Mouse (Mus musculus) retina, adult 2 months (tissue): Measurements from ENCODE around the gene Tjp3.

Source experiments
- DNase-seq: peaks from one replicate; pipeline ENCODE4 v3.0.0-alpha.2; 2012; ENCODE audit warnings: low read depth, low spot score

Tjp3 gene

GRCm38 (mm10) chr10:81291511-81292104 lies at the start of gene Tjp3:
Gene Tjp3, minus strand, starts transcription at chr10:81291581.
- no peak for DNase-seq

GRCm38 (mm10) chr10:81340551-81341332 lies 49.4 kb upstream of the Tjp3 start:
- no peak for DNase-seq

GRCm38 (mm10) chr10:81336558-81336957 lies 45.2 kb upstream of the Tjp3 start:
- no peak for DNase-seq

DNA sequence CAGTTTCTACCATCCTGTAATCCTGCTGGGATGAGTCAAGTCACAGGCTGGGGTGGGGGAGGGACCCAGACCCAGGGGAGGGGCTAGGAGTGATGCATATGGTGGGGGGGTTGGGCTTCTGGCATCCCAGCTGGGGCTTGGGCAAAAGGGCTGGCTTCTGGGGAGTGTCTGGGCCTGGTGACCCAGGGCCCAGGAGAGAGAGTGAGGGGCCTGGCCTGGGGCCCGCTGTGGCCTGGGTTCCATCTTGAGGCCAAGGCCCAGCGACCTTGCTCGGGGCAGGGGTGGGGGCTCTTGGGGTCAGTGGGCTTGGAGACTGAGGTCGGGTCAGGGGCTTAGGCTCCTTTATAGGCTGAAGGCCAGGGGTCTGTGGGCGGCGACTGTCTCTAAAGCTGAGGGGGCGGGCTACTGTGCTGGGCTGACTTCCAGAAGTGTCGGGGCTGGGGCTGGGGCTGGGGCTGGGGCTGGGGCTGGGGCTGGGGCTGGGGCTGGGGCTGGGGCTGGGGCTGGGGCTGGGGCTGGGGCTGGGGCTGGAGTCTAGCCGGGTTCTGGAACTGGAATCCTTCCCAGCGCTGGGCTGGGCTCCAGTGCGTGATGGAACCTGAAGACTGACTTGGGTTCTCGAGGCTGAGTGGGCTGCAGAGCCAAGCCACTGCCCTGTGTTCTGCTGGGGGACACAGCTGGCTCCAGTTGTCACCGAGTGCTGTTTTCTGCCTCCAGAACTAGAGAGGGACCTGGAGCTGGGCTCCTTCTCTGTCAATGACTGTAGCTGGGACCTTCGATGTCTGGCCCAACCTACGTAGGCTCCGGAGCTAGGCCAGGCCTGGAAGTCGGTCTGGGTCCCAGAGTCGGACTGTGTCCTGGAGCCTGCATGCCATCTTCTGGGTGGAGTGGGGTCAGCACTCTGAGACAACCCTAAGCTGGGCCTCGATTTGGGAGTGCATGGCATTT lies 44.3 kb upstream of the Tjp3 start:
- no peak for DNase-seq

- no peak for DNase-seq
These were observed 42.9 kb upstream of the Tjp3 start for GRCm38 (mm10) chr10:81334324-81334723.

- no peak for DNase-seq
These were observed 40.9 kb upstream of the Tjp3 start for GRCm38 (mm10) chr10:81332277-81332676.

DNA sequence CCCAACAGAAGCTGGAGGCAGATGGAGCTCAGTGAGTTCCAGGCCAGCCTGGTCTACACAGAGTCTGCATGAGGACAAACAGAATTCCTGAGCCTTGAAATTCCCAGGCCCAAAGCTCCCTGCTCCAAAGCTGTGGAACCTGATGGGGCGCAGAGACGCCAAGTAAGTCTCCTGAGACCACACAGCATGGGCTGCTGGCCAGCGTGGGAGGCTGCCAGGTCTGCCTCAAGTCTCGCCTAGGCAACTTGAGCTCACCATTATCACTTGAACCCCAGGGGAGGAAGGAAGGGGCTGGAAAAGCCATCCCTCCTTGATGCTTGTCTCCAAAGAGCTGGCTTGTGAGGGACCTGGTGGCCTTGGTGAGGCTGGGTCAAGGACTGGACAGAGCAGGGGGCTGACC lies 38.6 kb upstream of the Tjp3 start:
- no peak for DNase-seq

DNA sequence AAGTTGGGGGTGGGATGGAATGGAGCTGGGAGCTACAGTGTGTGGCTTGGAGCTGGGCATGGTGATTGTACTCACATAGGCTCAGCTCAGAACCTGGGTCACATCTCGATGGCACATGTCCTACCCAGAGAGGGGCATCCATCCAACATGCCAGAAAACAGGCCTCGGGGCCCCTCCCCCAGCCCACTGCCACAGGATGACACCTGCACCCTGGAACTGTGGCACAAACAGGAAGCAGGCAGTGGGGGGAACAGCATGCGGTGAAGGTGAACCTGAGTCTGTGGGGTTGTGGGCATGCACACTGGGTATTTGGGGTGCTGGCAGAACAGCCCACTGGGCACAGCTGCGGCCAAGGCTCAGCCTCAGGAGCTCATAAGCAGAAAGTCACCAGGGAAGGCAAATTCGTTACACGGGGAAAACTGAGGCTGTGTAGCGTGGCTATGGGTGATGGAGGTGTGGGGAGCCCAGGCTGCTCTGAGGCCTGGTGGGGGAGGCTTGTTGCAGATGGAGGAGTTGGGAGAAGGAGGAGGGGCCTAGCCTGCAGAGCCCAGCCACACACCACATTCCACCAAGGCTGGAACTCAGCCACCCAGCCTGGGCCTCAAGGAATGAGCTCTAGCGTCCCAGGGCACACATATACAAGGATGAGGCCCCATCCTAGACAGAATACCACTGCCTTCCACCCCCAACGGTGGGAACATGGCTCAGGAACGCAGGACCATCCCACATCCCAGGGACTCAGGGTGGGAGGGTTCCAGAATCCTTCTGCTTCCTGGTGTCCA lies 38.0 kb upstream of the Tjp3 start:
- DNase-seq: no peak

- DNase-seq: no peak
These were observed 37.0 kb upstream of the Tjp3 start, which contains the start of gene Tbxa2r for GRCm38 (mm10) chr10:81328386-81328785. Gene Tbxa2r, plus strand, starts transcription at chr10:81328731.

- DNase-seq: no peak
These were observed 36.6 kb upstream of the Tjp3 start for GRCm38 (mm10) chr10:81327959-81328358.

GRCm38 (mm10) chr10:81326858-81327257 lies 35.5 kb upstream of the Tjp3 start:
- DNase-seq: no peak

- DNase-seq: no peak
These were observed 34.4 kb upstream of the Tjp3 start for GRCm38 (mm10) chr10:81325781-81326180.

- DNase-seq: no peak
These were observed 33.8 kb upstream of the Tjp3 start for GRCm38 (mm10) chr10:81325176-81325575.

DNA sequence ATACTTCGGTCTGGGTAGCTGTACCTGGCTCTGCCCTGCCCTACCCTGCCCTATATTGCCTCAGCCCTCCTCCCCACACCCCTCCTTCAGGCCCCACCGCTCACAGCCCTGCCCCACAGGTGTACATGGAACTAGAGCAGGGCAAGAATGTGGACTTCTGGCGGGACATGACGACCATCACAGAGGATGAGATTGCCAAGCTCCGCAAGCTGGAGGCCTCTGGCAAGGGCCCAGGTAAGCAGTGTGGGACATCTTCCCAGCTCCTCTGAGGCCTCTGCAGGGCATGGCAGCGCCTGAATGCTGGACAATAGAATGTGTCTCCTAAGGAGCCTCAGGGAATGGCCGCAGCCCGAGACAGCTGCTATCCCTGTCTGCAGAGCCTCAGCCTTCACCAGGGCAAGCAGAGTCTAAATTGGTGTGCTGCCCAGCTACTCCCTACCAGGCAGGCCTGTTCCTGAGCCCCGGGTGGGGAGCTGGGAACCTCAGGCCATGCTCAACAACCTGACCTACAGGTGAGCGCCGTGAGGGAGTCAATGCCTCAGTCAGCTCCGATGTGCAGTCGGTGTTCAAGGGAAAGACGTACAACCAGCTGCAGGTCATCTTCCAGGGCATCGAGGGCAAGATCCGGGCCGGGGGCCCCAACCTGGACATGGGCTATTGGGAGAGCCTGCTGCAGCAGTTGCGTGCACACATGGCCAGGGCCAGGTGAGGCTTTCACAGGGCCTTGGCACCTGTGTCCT lies 32.6 kb upstream of the Tjp3 start:
- no peak for DNase-seq

- no peak for DNase-seq
These were observed 31.9 kb upstream of the Tjp3 start for GRCm38 (mm10) chr10:81323141-81323775.

- no peak for DNase-seq
These were observed 31.1 kb upstream of the Tjp3 start for GRCm38 (mm10) chr10:81322444-81322843.

GRCm38 (mm10) chr10:81321436-81321835 lies 30.1 kb upstream of the Tjp3 start:
- no peak for DNase-seq

DNA sequence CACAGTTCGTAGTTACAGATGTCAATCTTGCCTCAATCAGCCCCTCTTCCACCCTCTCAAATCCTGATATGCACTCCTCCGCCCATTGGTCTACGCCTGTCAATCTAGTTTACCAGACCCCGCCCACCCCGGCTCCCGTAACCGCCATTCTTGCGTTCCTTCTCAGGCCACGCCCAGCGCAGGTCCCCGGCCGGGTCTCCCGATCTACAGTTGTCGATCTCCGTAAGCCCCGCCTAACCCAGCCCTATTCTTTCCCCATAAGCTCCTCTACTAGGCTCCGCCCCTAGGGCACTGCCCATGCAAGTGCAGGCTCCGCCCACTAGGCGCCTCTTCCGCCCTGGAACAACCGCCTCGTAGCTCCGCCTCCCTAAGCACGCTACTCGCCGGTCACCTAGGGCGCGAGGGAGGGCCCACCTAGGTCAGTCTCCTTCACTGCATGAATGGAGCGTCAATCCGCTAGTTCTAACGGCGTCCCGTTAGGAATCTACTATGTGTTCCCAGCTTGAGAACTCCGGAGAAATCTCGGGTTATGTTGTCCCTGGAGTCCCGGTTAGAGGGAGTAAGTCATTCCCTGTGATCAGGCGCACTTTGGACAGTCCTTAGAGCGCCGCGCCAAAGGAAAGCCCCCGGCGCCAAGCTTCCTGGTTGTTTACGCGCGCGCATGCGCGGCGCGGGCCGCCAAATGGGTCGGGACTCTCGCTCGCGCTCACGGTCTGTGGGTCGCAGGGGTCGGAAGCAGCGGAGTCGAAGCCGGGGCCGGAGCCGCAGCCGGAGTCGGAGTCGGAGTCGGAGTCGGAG lies 29.4 kb upstream of the Tjp3 start, which contains the start of gene Cactin:
Gene Cactin, plus strand, starts transcription at position 554 of the 798 bp plus-strand sequence.
- peak; percentile 100 for DNase-seq
